Mouse (Mus musculus): Measurements from ENCODE around the gene Sdk2. TPM values are rescaled to one million over a fixed set of nuclear protein-coding genes. Genes with fewer than 3 reads are reported as not detected.

Gene Sdk2
- polyA plus RNA-seq, 1 experiment from 2014 or later: 2.7 TPM

- Histone ChIP-seq H3K4me3 (no peak overlapping the region), H3K4me1 (no peaks in the 10 kb centered on the region), H3K36me3 (no peaks in the 10 kb centered on the region), H3K9ac (no peak overlapping the region), H3K27ac (no peak overlapping the region), H3K4me2 (no peak overlapping the region), H3K9me3 (no peaks in the 10 kb centered on the region), H3K27me3 (no peaks in the 10 kb centered on the region)
- 81% methylated on average over 11 of the region's 11 CpGs for WGBS
- ATAC-seq (ENCODE audit: borderline replicate concordance, extremely low read depth, low FRiP score, low TSS enrichment): no peak
Observed at GRCm38 (mm10) chr11:113927231-113927630, 139.6 kb downstream of the Sdk2 start.

DNA sequence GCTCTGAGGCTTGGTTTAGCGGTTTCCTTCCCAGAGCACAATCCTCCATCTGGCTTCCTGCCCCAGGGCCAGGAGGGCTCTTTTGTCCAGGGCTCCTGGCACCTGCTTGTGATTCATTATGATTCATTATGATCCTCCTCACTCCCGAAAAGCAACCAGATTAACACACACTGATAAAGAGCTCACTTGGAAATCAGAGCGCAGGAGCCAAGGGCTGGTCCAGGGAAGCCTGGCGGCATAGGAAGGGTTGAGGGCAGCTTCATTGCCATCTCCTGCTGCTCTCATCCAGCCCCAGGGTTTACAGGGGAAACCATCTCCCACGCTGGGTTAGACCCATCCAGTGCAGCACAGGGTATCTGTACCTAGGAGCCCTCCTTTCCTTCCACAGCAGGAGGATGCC is 143.7 kb downstream of the Sdk2 start:
- no peak overlapping the region for H3K27ac ChIP-seq
- ATAC-seq (ENCODE audit: borderline replicate concordance, extremely low read depth, low FRiP score, low TSS enrichment): no peak; the same call in 1 of the 2 replicates
- no peak overlapping the region for H3K9ac ChIP-seq
- no peak overlapping the region for H3K4me3 ChIP-seq
- H3K27me3 ChIP-seq: no peaks in the 10 kb centered on the region
- H3K4me1 ChIP-seq: no peaks in the 10 kb centered on the region
- 72% methylated on average over 5 of the region's 5 CpGs for WGBS
- H3K9me3 ChIP-seq: no peaks in the 10 kb centered on the region
- no peaks in the 10 kb centered on the region for H3K36me3 ChIP-seq
- H3K4me2 ChIP-seq: no peak overlapping the region

GRCm38 (mm10) chr11:113903131-113903860 is 163.6 kb downstream of the Sdk2 start:
- no peaks in the 10 kb centered on the region for H3K36me3 ChIP-seq
- 69% methylated on average over 16 of the region's 16 CpGs for WGBS
- no peak; the same call in 1 of the 2 replicates for ATAC-seq (ENCODE audit: borderline replicate concordance, extremely low read depth, low FRiP score, low TSS enrichment)
- H3K4me3 ChIP-seq: no peak overlapping the region
- no peak overlapping the region for H3K9ac ChIP-seq
- H3K27ac ChIP-seq: no peak overlapping the region
- no peaks in the 10 kb centered on the region for H3K4me1 ChIP-seq
- no peak overlapping the region for H3K4me2 ChIP-seq
- H3K27me3 ChIP-seq: no peaks in the 10 kb centered on the region
- no peaks in the 10 kb centered on the region for H3K9me3 ChIP-seq

DNA sequence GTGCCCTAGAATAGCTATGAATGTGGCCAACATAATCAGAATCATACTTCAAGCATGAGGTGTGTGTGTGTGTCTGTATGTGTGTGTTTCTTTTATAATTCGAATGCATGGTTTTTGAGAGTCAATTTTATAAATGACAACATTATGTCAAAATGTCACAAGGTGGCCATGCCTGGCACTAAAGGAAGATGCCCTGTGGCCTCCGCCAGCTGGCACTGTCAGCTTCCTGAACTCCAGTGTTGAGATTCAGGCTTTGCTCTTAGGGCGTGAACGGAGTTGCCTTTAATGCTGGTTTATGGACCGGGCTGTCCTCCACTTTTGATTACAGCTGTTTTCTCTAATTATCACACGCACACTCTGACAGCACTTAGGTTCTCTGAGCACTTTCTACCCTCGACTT is 164.9 kb downstream of the Sdk2 start:
- Histone ChIP-seq H3K27me3 (no peaks in the 10 kb centered on the region), H3K9ac (no peak overlapping the region), H3K36me3 (no peaks in the 10 kb centered on the region), H3K4me1 (no peaks in the 10 kb centered on the region), H3K4me2 (no peak overlapping the region), H3K9me3 (no peaks in the 10 kb centered on the region), H3K4me3 (no peak overlapping the region), H3K27ac (no peak overlapping the region)
- WGBS: 77% methylated on average over 7 of the region's 7 CpGs
- no peak for ATAC-seq (ENCODE audit: borderline replicate concordance, extremely low read depth, low FRiP score, low TSS enrichment)

DNA sequence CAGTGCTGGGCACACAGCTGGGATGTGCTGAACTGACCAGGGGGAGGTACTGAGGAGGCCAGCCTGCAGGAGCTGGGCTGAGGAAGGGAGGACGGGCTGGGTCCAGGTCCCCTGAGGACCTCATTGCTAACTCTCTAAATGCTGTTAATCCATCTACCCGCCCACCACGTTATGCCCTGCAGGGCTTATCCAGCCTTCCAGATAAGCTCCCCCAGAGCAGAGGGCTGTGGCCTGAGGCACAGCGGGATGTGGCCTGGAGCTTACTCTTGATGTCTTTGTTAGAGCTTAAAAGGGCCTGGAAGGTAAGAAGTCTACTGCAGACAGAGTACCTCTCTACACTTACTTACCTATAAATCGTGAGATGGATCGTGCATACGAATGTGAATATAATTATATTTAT is 168.2 kb downstream of the Sdk2 start:
- Histone ChIP-seq H3K9me3 (no peaks in the 10 kb centered on the region), H3K27me3 (no peaks in the 10 kb centered on the region), H3K4me1 (no peaks in the 10 kb centered on the region), H3K9ac (no peak overlapping the region), H3K27ac (no peak overlapping the region), H3K4me3 (no peak overlapping the region), H3K4me2 (no peak overlapping the region), H3K36me3 (no peaks in the 10 kb centered on the region)
- ATAC-seq (ENCODE audit: borderline replicate concordance, extremely low read depth, low FRiP score, low TSS enrichment): peak; percentile 15; the same call in 1 of the 2 replicates
- WGBS: 60% methylated on average over 7 of the region's 7 CpGs

- ATAC-seq (ENCODE audit: borderline replicate concordance, extremely low read depth, low FRiP score, low TSS enrichment): no peak
- H3K4me2 ChIP-seq: no peak overlapping the region
- H3K27ac ChIP-seq: no peak overlapping the region
- no peak overlapping the region for H3K9ac ChIP-seq
- no peak overlapping the region for H3K4me3 ChIP-seq
- H3K36me3 ChIP-seq: no peaks in the 10 kb centered on the region
- no peaks in the 10 kb centered on the region for H3K9me3 ChIP-seq
- no peaks in the 10 kb centered on the region for H3K27me3 ChIP-seq
- WGBS: 86% methylated on average over 5 of the region's 5 CpGs
- no peaks in the 10 kb centered on the region for H3K4me1 ChIP-seq
Observed at GRCm38 (mm10) chr11:113896006-113896405, 170.8 kb downstream of the Sdk2 start.

- Histone ChIP-seq H3K27me3 (no peaks in the 10 kb centered on the region), H3K36me3 (no peaks in the 10 kb centered on the region), H3K9me3 (no peaks in the 10 kb centered on the region), H3K27ac (no peak overlapping the region), H3K4me3 (no peak overlapping the region), H3K9ac (no peak overlapping the region), H3K4me2 (no peak overlapping the region), H3K4me1 (no peaks in the 10 kb centered on the region)
- WGBS: 54% methylated on average over 6 of the region's 6 CpGs
- no peak for ATAC-seq (ENCODE audit: borderline replicate concordance, extremely low read depth, low FRiP score, low TSS enrichment)
Observed at GRCm38 (mm10) chr11:113892924-113893323, 173.9 kb downstream of the Sdk2 start.

GRCm38 (mm10) chr11:113892067-113892466 is 174.8 kb downstream of the Sdk2 start:
- Histone ChIP-seq H3K36me3 (no peaks in the 10 kb centered on the region), H3K4me1 (no peaks in the 10 kb centered on the region), H3K9ac (no peak overlapping the region), H3K4me3 (no peak overlapping the region), H3K9me3 (no peaks in the 10 kb centered on the region), H3K27ac (no peak overlapping the region), H3K27me3 (no peaks in the 10 kb centered on the region), H3K4me2 (no peak overlapping the region)
- ATAC-seq (ENCODE audit: borderline replicate concordance, extremely low read depth, low FRiP score, low TSS enrichment): no peak
- 64% methylated on average over 6 of the region's 6 CpGs for WGBS

GRCm38 (mm10) chr11:113888156-113888750 is 178.6 kb downstream of the Sdk2 start:
- WGBS: 79% methylated on average over 5 of the region's 5 CpGs

DNA sequence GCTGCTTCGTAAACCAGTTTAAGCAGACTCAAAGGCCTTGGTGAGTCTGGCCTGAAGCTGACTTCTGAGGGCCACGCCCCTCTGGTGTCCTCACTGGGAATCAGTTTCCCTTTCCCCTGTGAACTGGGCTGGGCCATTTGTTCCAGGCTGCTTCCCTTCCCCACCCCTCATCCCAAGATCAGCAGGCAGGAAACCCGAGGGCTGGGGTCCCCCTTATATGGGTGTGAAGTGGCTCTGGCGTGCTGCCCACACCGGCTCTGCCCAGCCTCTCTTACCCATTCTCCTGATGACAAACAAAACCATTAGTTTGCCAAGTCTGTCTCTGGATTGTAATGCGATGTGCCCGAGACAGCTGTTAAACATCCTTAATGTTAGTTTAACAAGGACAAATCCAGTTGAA is 180.5 kb downstream of the Sdk2 start:
- no peak overlapping the region for H3K4me3 ChIP-seq
- H3K4me1 ChIP-seq: 0 out of 2 replicates have a peak, but pooled peaks cover 6% of the 10 kb centered on the region
- 32% methylated on average over 7 of the region's 7 CpGs for WGBS
- H3K27me3 ChIP-seq: no peaks in the 10 kb centered on the region
- no peak overlapping the region for H3K4me2 ChIP-seq
- no peak overlapping the region for H3K9ac ChIP-seq
- ATAC-seq (ENCODE audit: borderline replicate concordance, extremely low read depth, low FRiP score, low TSS enrichment): peak; percentile 53; the same call in 1 of the 2 replicates
- no peaks in the 10 kb centered on the region for H3K36me3 ChIP-seq
- no peaks in the 10 kb centered on the region for H3K9me3 ChIP-seq
- no peak overlapping the region for H3K27ac ChIP-seq

More at GRCm38 (mm10) chr11:113888156-113888750, 178.6 kb downstream of the Sdk2 start:
- ATAC-seq (ENCODE audit: borderline replicate concordance, extremely low read depth, low FRiP score, low TSS enrichment): no peak
- no peak overlapping the region for H3K4me3 ChIP-seq
- H3K36me3 ChIP-seq: no peaks in the 10 kb centered on the region
- no peaks in the 10 kb centered on the region for H3K27me3 ChIP-seq
- H3K27ac ChIP-seq: no peak overlapping the region
- 0 out of 2 replicates have a peak, but pooled peaks cover 6% of the 10 kb centered on the region for H3K4me1 ChIP-seq
- no peak overlapping the region for H3K9ac ChIP-seq
- no peaks in the 10 kb centered on the region for H3K9me3 ChIP-seq
- no peak overlapping the region for H3K4me2 ChIP-seq

DNA sequence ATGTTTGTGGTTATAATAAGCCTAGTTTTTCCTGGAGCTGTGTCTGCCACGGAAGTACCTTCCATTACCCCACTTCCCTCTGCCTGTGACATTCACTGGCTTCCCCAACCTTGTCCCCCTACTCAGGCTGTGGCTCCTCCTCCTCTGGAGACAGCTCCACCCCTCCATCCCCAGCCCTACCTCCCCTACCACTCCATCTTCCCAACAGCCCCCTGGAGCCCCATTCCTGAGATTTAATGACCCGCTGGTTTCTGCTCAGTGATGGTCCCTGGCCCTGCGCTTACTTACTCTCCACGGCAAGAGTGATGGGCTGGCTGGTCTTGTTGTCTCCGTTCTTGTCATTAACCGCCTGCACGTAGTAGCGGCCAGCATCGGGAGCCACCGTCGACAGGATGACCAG is 181.9 kb downstream of the Sdk2 start:
- no peaks in the 10 kb centered on the region for H3K27me3 ChIP-seq
- no peak overlapping the region for H3K4me2 ChIP-seq
- H3K36me3 ChIP-seq: no peaks in the 10 kb centered on the region
- H3K9ac ChIP-seq: no peak overlapping the region
- no peak for ATAC-seq (ENCODE audit: borderline replicate concordance, extremely low read depth, low FRiP score, low TSS enrichment)
- H3K4me3 ChIP-seq: no peak overlapping the region
- no peaks in the 10 kb centered on the region for H3K9me3 ChIP-seq
- no peak overlapping the region for H3K27ac ChIP-seq
- WGBS: 67% methylated on average over 11 of the region's 11 CpGs
- H3K4me1 ChIP-seq: 0 out of 2 replicates have a peak, but pooled peaks cover 6% of the 10 kb centered on the region

DNA sequence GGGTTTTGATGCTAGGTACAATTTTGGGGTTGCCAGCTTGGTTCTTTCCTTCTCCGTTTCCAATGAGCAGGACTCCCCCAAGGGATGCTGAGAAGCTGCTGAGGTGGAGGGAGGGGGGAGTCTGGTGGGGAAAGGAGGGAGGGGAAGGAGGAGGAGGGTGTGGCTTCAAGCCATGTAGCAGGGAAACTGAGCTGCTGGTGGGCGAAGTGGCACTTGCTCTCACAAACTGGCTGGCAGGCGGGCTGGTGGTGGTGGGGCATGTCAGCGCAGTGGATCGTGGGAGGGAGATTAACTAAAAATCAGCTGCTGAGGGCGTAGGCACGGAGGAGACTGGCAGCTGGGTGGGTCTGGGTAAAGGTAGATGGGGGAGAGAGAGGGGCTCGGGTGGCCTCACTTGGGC is 183.8 kb downstream of the Sdk2 start:
- 0 out of 2 replicates have a peak, but pooled peaks cover 6% of the 10 kb centered on the region for H3K4me1 ChIP-seq
- no peaks in the 10 kb centered on the region for H3K9me3 ChIP-seq
- H3K27me3 ChIP-seq: no peaks in the 10 kb centered on the region
- H3K36me3 ChIP-seq: no peaks in the 10 kb centered on the region
- no peak for ATAC-seq (ENCODE audit: borderline replicate concordance, extremely low read depth, low FRiP score, low TSS enrichment)
- H3K4me2 ChIP-seq: no peak overlapping the region
- no peak overlapping the region for H3K9ac ChIP-seq
- WGBS: 77% methylated on average over 8 of the region's 8 CpGs
- no peak overlapping the region for H3K4me3 ChIP-seq
- no peak overlapping the region for H3K27ac ChIP-seq

Data from lung, embryonic 15.5 days (tissue).